Mouse (Mus musculus) CH12.LX (cell line): ENCODE results near the gene Fubp3. TPM values are rescaled to one million over a fixed set of nuclear protein-coding genes. Genes with fewer than 3 reads are reported as not detected.

Experiments used
- DNase-seq: peaks from one replicate; pipeline ENCODE4 v3.0.0-alpha.2; 2013; ENCODE audit errors: extremely low read depth
- H3K27ac ChIP-seq: 2 replicates; pipeline ENCODE4 v1.5.1; 2012; ENCODE audit warnings: low read depth, mild to moderate bottlenecking, control low read depth, moderate library complexity; ENCODE audit not compliant: insufficient read depth
- H3K27me3 ChIP-seq: replicated peaks from 2 replicates; pipeline ENCODE3; 2012; ENCODE audit warnings: inconsistent platforms
- H3K36me3 ChIP-seq, 2 experiments: replicated peaks in 1 of 2; 2 replicates each; pipeline versions ENCODE3 to v1.6.1; 2012; ENCODE audit warnings: inconsistent platforms in 1 of 2, low read length in 1 of 2, mild to moderate bottlenecking in 1 of 2, mixed read lengths in 1 of 2, moderate library complexity in 1 of 2; ENCODE audit not compliant: control insufficient read depth in 1 of 2, insufficient read depth in 1 of 2
- H3K4me1 ChIP-seq, 2 experiments: 2 replicates each; pipeline ENCODE4 v1.6.1; 2012; ENCODE audit warnings: inconsistent platforms in 1 of 2, moderate library complexity in 1 of 2; ENCODE audit not compliant: insufficient read depth in 2 of 2, control insufficient read depth in 1 of 2
- H3K4me2 ChIP-seq: 2 replicates; pipeline ENCODE4 v1.6.1; 2012; ENCODE audit warnings: low read depth, mild to moderate bottlenecking, control low read depth; ENCODE audit not compliant: poor library complexity, insufficient read depth, severe bottlenecking
- H3K4me3 ChIP-seq, 3 experiments: fragments of 150-350 bp in 1 of 3; sonication (generic) in 1 of 3; replicated peaks in 1 of 3; 2 replicates each; pipeline versions ENCODE3 to v1.5.1; 2011 to 2012; ENCODE audit warnings: low read depth in 2 of 3, low read length in 2 of 3, mild to moderate bottlenecking in 2 of 3, moderate library complexity in 2 of 3, control low read depth in 1 of 3, improper control_type of control experiment in 1 of 3, inconsistent platforms in 1 of 3, mixed read lengths in 1 of 3; ENCODE audit not compliant: poor library complexity in 1 of 3
- H3K79me2 ChIP-seq: replicated peaks from 2 replicates; pipeline ENCODE4 v1.6.1; 2012; ENCODE audit warnings: mild to moderate bottlenecking, moderate library complexity; ENCODE audit not compliant: control insufficient read depth, poor library complexity, insufficient read depth, severe bottlenecking; ENCODE audit errors: extremely low read depth
- H3K9ac ChIP-seq: 2 replicates; pipeline ENCODE4 v1.6.1; 2012; ENCODE audit warnings: low read depth, mild to moderate bottlenecking, control low read depth, moderate library complexity; ENCODE audit not compliant: insufficient read depth
- H3K9me3 ChIP-seq: replicated peaks from 2 replicates; pipeline ENCODE3; 2012; ENCODE audit warnings: low read length, inconsistent platforms, mixed read lengths
- ETS1 ChIP-seq: conservative IDR thresholded peaks from 2 replicates; pipeline ENCODE4 v1.6.1; 2012; ENCODE audit warnings: low read depth, mild to moderate bottlenecking, inconsistent platforms, low read length, improper control_type of control experiment, moderate library complexity
- GABPA ChIP-seq: IDR thresholded peaks from 2 replicates; pipeline ENCODE4 v1.6.1; 2012; ENCODE audit warnings: low read depth, low read length, improper control_type of control experiment, inconsistent platforms; ENCODE audit not compliant: insufficient replicate concordance
- IRF4 ChIP-seq: IDR thresholded peaks from 2 replicates; pipeline ENCODE4 v1.6.1; 2014; ENCODE audit warnings: low read depth, mild to moderate bottlenecking, inconsistent platforms, low read length, improper control_type of control experiment
- JUND ChIP-seq: conservative IDR thresholded peaks from 2 replicates; pipeline ENCODE4 v1.6.1; 2011; ENCODE audit warnings: low read depth, low read length, improper control_type of control experiment
- MAFK ChIP-seq: IDR thresholded peaks from 2 replicates; pipeline ENCODE4 v1.6.1; 2011; ENCODE audit warnings: low read length, improper control_type of control experiment; ENCODE audit not compliant: insufficient replicate concordance
- MEF2A ChIP-seq: IDR thresholded peaks from 2 replicates; pipeline ENCODE4 v1.6.1; 2014; ENCODE audit warnings: low read depth, mild to moderate bottlenecking, inconsistent platforms, low read length, improper control_type of control experiment, borderline replicate concordance
- NRF1 ChIP-seq: IDR thresholded peaks from 2 replicates; pipeline ENCODE4 v1.6.1; 2014; ENCODE audit warnings: low read depth, mild to moderate bottlenecking, inconsistent platforms, low read length, improper control_type of control experiment, moderate library complexity
- PAX5 ChIP-seq: IDR thresholded peaks from 2 replicates; pipeline ENCODE4 v1.6.1; 2012; ENCODE audit warnings: low read length, inconsistent platforms, mixed read lengths
- POLR2AphosphoS2 ChIP-seq: IDR thresholded peaks from 2 replicates; pipeline ENCODE4 v1.6.1; 2011; ENCODE audit warnings: low read depth, low read length, improper control_type of control experiment
- RAD21 ChIP-seq: IDR thresholded peaks from 2 replicates; pipeline ENCODE4 v1.6.1; 2011; ENCODE audit warnings: low read depth, mild to moderate bottlenecking, low read length, improper control_type of control experiment, moderate library complexity
- TBP ChIP-seq: conservative IDR thresholded peaks from 2 replicates; pipeline ENCODE4 v1.6.1; 2011; ENCODE audit warnings: low read depth, low read length, improper control_type of control experiment
- USF2 ChIP-seq: conservative IDR thresholded peaks from 2 replicates; pipeline ENCODE4 v1.6.1; 2011; ENCODE audit warnings: low read depth, low read length, improper control_type of control experiment
- ZMIZ1 ChIP-seq: IDR thresholded peaks from 2 replicates; pipeline ENCODE4 v1.6.1; 2012; ENCODE audit warnings: low read depth, mild to moderate bottlenecking, inconsistent platforms, low read length, improper control_type of control experiment
- dilution Hi-C: fragments of 300-500 bp; cut with MboI; formaldehyde crosslinking; loops from 2 replicates; pipeline ENCODE4 v1.14.3; 2020; ENCODE audit warnings: low sequenced_read_pairs; ENCODE audit not compliant: extremely low pct_unique_long_range_greater_than_20kb, extremely low pct_ligation_motif_present
- in situ Hi-C: fragments of 300-500 bp; cut with MboI; formaldehyde crosslinking; loops from 3 replicates; pipeline ENCODE4 v1.14.3; 2019; ENCODE audit warnings: low sequenced_read_pairs, low pct_ligation_motif_present, low pct_unique_long_range_greater_than_20kb, mixed read lengths
- polyA plus RNA-seq: library from polyadenylated mRNA; unstranded; fragments of >175 nt; gene quantifications from 2 replicates; pipeline ENCODE4 v1.2.1, GENCODE M21; 2012; ENCODE audit warnings: low read depth; ENCODE audit not compliant: insufficient read length
- total RNA-seq, 2 experiments: library from RNA; depleted of rRNA; stranded (reverse); fragments of 300-350 nt in 1 of 2; fragments of >200 nt in 1 of 2; gene quantifications; 2 replicates each; pipeline ENCODE4 v1.2.3; 2012 to 2014

The Fubp3 gene
- total and polyA plus RNA-seq, 3 experiments: 36.8 to 64.2 (median 52.3) TPM

- in situ Hi-C loops: no loop called here
- no peak for TF ChIP-seq MEF2A
- TF ChIP-seq NRF1: no peak
- TF ChIP-seq MAFK: no peak
- TF ChIP-seq, all 38 proteins: peak for 0
- no peak overlapping the region for H3K4me2 ChIP-seq
- H3K36me3 ChIP-seq: no peaks in the 10 kb centered on the region
- H3K79me2 ChIP-seq: no peaks in the 10 kb centered on the region
- dilution Hi-C loops: no loop called here
- H3K9ac ChIP-seq: no peak overlapping the region
- H3K4me1 ChIP-seq: no peaks in the 10 kb centered on the region
- peaks cover 15% of the 10 kb centered on the region for H3K27me3 ChIP-seq
- peaks cover 54% of the 10 kb centered on the region for H3K9me3 ChIP-seq
- no peak overlapping the region for H3K4me3 ChIP-seq
- DNase-seq: no peak
- no peak overlapping the region for H3K27ac ChIP-seq
Observed at GRCm38 (mm10) chr2:31638581-31639465, 66.4 kb downstream of the Fubp3 start.

- no peaks in the 10 kb centered on the region for H3K4me1 ChIP-seq
- no peaks in the 10 kb centered on the region for H3K79me2 ChIP-seq
- H3K36me3 ChIP-seq: no peaks in the 10 kb centered on the region
- in situ Hi-C loops (no loop called here), dilution Hi-C loops (no loop called here)
- no peak overlapping the region for H3K27ac ChIP-seq
- peaks cover 54% of the 10 kb centered on the region for H3K9me3 ChIP-seq
- no peak for DNase-seq
- no peak overlapping the region for H3K9ac ChIP-seq
- no peak for TF ChIP-seq PAX5
- TF ChIP-seq GABPA: no peak
- no peak overlapping the region for H3K4me2 ChIP-seq
- no peak overlapping the region for H3K4me3 ChIP-seq
- H3K27me3 ChIP-seq: peaks cover 16% of the 10 kb centered on the region
Observed at GRCm38 (mm10) chr2:31639466-31639760, 67.0 kb downstream of the Fubp3 start.

DNA sequence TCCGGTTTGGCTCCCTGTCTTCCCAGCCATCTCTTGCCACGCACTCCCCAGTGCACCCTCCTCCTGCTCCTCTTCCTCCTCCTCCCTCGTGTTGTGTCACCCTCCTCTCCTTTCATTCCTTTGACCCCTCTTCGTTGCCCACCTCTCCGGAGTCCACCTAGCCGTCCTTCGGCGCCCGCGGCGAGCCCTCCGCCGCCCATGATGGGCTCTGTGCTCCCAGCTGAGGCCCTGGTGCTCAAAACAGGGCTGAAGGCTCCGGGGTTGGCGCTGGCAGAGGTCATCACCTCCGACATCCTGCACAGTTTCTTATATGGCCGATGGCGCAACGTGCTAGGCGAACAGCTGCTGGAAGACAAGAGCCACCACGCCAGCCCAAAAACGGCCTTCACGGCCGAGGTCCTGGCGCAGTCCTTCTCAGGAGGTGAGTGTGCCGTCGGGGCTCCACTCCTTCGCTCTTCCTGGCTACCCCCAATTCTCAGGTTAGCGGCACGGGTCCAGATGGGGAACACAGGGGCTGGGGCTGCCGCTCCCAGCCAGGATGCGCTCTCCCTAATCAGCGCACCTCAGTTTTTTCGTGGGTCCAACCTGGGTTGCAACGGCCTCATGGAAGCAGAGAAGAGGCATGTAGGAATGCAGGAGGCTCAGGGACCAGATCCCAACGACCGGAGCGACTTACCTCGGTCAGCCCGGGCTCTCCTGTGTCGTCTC is 67.6 kb downstream of the Fubp3 start, which contains the start of gene Prdm12:
TSS of gene Prdm12 (plus strand) at position 137 of the 708 bp plus-strand sequence.
- peaks cover 16% of the 10 kb centered on the region for H3K27me3 ChIP-seq
- no peak for DNase-seq
- H3K4me1 ChIP-seq: no peaks in the 10 kb centered on the region
- dilution Hi-C loops: no loop called here
- peaks cover 54% of the 10 kb centered on the region for H3K9me3 ChIP-seq
- no peak within 1 kb of the TSS for H3K27ac ChIP-seq
- H3K4me2 ChIP-seq: no peak within 1 kb of the TSS
- TF ChIP-seq ETS1 (no peak), USF2 (no peak), RAD21 (no peak), TBP (no peak), IRF4 (no peak), JUND (no peak), POLR2AphosphoS2 (no peak), ZMIZ1 (no peak), NRF1 (no peak)
- no peaks in the 10 kb centered on the region for H3K36me3 ChIP-seq
- in situ Hi-C loops: no loop called here
- no peak within 1 kb of the TSS for H3K4me3 ChIP-seq
- H3K9ac ChIP-seq: no peak within 1 kb of the TSS
- H3K79me2 ChIP-seq: no peaks in the 10 kb centered on the region
